Mouse (Mus musculus) erythroblast, adult 5-6 weeks (primary cell): ENCODE results near the gene Bsg. TPM values are rescaled to one million over a fixed set of nuclear protein-coding genes. Genes with fewer than 3 reads are reported as not detected.
"Not testable (repeated sequence)": the region's sequence is repeated elsewhere in the genome, so short reads cannot be mapped to it uniquely, and the experiment has no call there.

Experiments used
- ATAC-seq: replicated peaks from 2 replicates; pipeline ENCODE4 v1.8.0; 2016; ENCODE audit warnings: moderate number of reproducible peaks, mild to moderate bottlenecking, moderate TSS enrichment, inconsistent platforms; ENCODE audit not compliant: poor library complexity, low FRiP score, severe bottlenecking
- total RNA-seq, 2 experiments: library from RNA; stranded (forward) in 1 of 2; stranded (reverse) in 1 of 2; fragments of 150-400 nt in 1 of 2; fragments of 200-764, 138-1000 nt in 1 of 2; gene quantifications; 2 replicates each; pipeline versions ENCODE4 v1.2.3 to v1.2.4; 2015 to 2017; ENCODE audit warnings: low replicate concordance in 2 of 2

Bsg gene
- total RNA-seq, 2 experiments from 2014 or later: 805 to 913 TPM

- not testable (repeated sequence) for ATAC-seq
Measured at GRCm38 (mm10) chr10:79759675-79760074, 55.4 kb downstream of the Bsg start.

GRCm38 (mm10) chr10:79760603-79761143 is 56.4 kb downstream of the Bsg start:
- ATAC-seq: no peak

Other genes starting within 250 kb of the Bsg start
- not detected in 2 replicates for gene Vmn2r83, start 235.8 kb upstream of the Bsg start, total RNA-seq (2015; ENCODE audit: low replicate concordance)
- not detected in 2 replicates for gene Vmn2r83, start 235.8 kb upstream of the Bsg start, total RNA-seq (2017; ENCODE audit: low replicate concordance)
- 2.1 and 7.1 TPM in 2 replicates for gene Plpp2, start 170.7 kb upstream of the Bsg start, total RNA-seq (2015; ENCODE audit: low replicate concordance)
- 0.43 TPM in 1 of 2 replicates, not detected in the other for gene Plpp2, start 170.7 kb upstream of the Bsg start, total RNA-seq (2017; ENCODE audit: low replicate concordance)
- 1.5 TPM in 1 of 2 replicates, not detected in the other for gene Mier2, start 149.3 kb upstream of the Bsg start, total RNA-seq (2015; ENCODE audit: low replicate concordance)
- 1.9 TPM in 1 of 2 replicates, not detected in the other for gene Mier2, start 149.3 kb upstream of the Bsg start, total RNA-seq (2017; ENCODE audit: low replicate concordance)
- not detected in 2 replicates for gene Theg, start 117.2 kb upstream of the Bsg start, total RNA-seq (2015; ENCODE audit: low replicate concordance)
- gene Theg, start 117.2 kb upstream of the Bsg start, total RNA-seq (2017; ENCODE audit: low replicate concordance): not detected in 2 replicates
- not detected in 2 replicates for gene C2cd4c, start 90.5 kb upstream of the Bsg start, total RNA-seq (2015; ENCODE audit: low replicate concordance)
- not detected in 2 replicates for gene C2cd4c, start 90.5 kb upstream of the Bsg start, total RNA-seq (2017; ENCODE audit: low replicate concordance)
- not detected in 2 replicates for gene Shc2, start 66.6 kb upstream of the Bsg start, total RNA-seq (2015; ENCODE audit: low replicate concordance)
- gene Shc2, start 66.6 kb upstream of the Bsg start, total RNA-seq (2017; ENCODE audit: low replicate concordance): not detected in 2 replicates
- not detected in 2 replicates for gene Odf3l2, start 58.8 kb upstream of the Bsg start, total RNA-seq (2015; ENCODE audit: low replicate concordance)
- gene Odf3l2, start 58.8 kb upstream of the Bsg start, total RNA-seq (2017; ENCODE audit: low replicate concordance): not detected in 2 replicates
- not detected in 2 replicates for gene Madcam1, start 39.9 kb upstream of the Bsg start, total RNA-seq (2015; ENCODE audit: low replicate concordance)
- 0.84 TPM in 1 of 2 replicates, not detected in the other for gene Madcam1, start 39.9 kb upstream of the Bsg start, total RNA-seq (2017; ENCODE audit: low replicate concordance)
- gene Tpgs1, start 35.1 kb upstream of the Bsg start, total RNA-seq (2015; ENCODE audit: low replicate concordance): 2.9 and 6.3 TPM in 2 replicates
- gene Tpgs1, start 35.1 kb upstream of the Bsg start, total RNA-seq (2017; ENCODE audit: low replicate concordance): 0.56 and 0.68 TPM in 2 replicates
- gene Cdc34, start 22.3 kb upstream of the Bsg start, total RNA-seq (2015; ENCODE audit: low replicate concordance): 20.5 and 25.9 TPM in 2 replicates
- 36.7 and 46.1 TPM in 2 replicates for gene Cdc34, start 22.3 kb upstream of the Bsg start, total RNA-seq (2017; ENCODE audit: low replicate concordance)
- gene Gzmm, start 15.5 kb upstream of the Bsg start, total RNA-seq (2015; ENCODE audit: low replicate concordance): not detected in 2 replicates
- gene Gzmm, start 15.5 kb upstream of the Bsg start, total RNA-seq (2017; ENCODE audit: low replicate concordance): 1.7 TPM in 1 of 2 replicates, not detected in the other
- gene Hcn2, start 12.1 kb downstream of the Bsg start, total RNA-seq (2015; ENCODE audit: low replicate concordance): not detected in 2 replicates
- gene Hcn2, start 12.1 kb downstream of the Bsg start, total RNA-seq (2017; ENCODE audit: low replicate concordance): not detected in 2 replicates
- 3.6 and 4.8 TPM in 2 replicates for gene Polrmt, start 42.1 kb downstream of the Bsg start, total RNA-seq (2015; ENCODE audit: low replicate concordance)
- 1.1 and 5.0 TPM in 2 replicates for gene Polrmt, start 42.1 kb downstream of the Bsg start, total RNA-seq (2017; ENCODE audit: low replicate concordance)
- gene Fgf22, start 50.6 kb downstream of the Bsg start, total RNA-seq (2015; ENCODE audit: low replicate concordance): not detected in 2 replicates
- 0.26 TPM in 1 of 2 replicates, not detected in the other for gene Fgf22, start 50.6 kb downstream of the Bsg start, total RNA-seq (2017; ENCODE audit: low replicate concordance)
- 11.3 and 12.1 TPM in 2 replicates for gene Rnf126, start 62.5 kb downstream of the Bsg start, total RNA-seq (2015; ENCODE audit: low replicate concordance)
- 2.6 and 10.7 TPM in 2 replicates for gene Rnf126, start 62.5 kb downstream of the Bsg start, total RNA-seq (2017; ENCODE audit: low replicate concordance)
- 1.7 and 5.8 TPM in 2 replicates for gene Fstl3, start 72.8 kb downstream of the Bsg start, total RNA-seq (2015; ENCODE audit: low replicate concordance)
- not detected in 2 replicates for gene Fstl3, start 72.8 kb downstream of the Bsg start, total RNA-seq (2017; ENCODE audit: low replicate concordance)
- gene Prss57, start 86.5 kb downstream of the Bsg start, total RNA-seq (2015; ENCODE audit: low replicate concordance): 30.5 and 45.0 TPM in 2 replicates
- 6.8 and 14.3 TPM in 2 replicates for gene Prss57, start 86.5 kb downstream of the Bsg start, total RNA-seq (2017; ENCODE audit: low replicate concordance)
- gene Palm, start 89.1 kb downstream of the Bsg start, total RNA-seq (2015; ENCODE audit: low replicate concordance): 9.4 and 12.5 TPM in 2 replicates
- 4.5 and 10.0 TPM in 2 replicates for gene Palm, start 89.1 kb downstream of the Bsg start, total RNA-seq (2017; ENCODE audit: low replicate concordance)
- not detected in 2 replicates for gene Misp, start 116.5 kb downstream of the Bsg start, total RNA-seq (2015; ENCODE audit: low replicate concordance)
- not detected in 2 replicates for gene Misp, start 116.5 kb downstream of the Bsg start, total RNA-seq (2017; ENCODE audit: low replicate concordance)
- gene Ptbp1, start 149.9 kb downstream of the Bsg start, total RNA-seq (2015; ENCODE audit: low replicate concordance): 45.2 and 66.7 TPM in 2 replicates
- 38.2 and 53.2 TPM in 2 replicates for gene Ptbp1, start 149.9 kb downstream of the Bsg start, total RNA-seq (2017; ENCODE audit: low replicate concordance)
- gene Prtn3, start 170.0 kb downstream of the Bsg start, total RNA-seq (2015; ENCODE audit: low replicate concordance): 420 and 449 TPM in 2 replicates
- 114 and 118 TPM in 2 replicates for gene Prtn3, start 170.0 kb downstream of the Bsg start, total RNA-seq (2017; ENCODE audit: low replicate concordance)
- 2.1 and 3.1 TPM in 2 replicates for gene Plppr3, start 170.1 kb downstream of the Bsg start, total RNA-seq (2015; ENCODE audit: low replicate concordance)
- gene Plppr3, start 170.1 kb downstream of the Bsg start, total RNA-seq (2017; ENCODE audit: low replicate concordance): 4.9 and 6.8 TPM in 2 replicates
- gene Elane, start 181.8 kb downstream of the Bsg start, total RNA-seq (2015; ENCODE audit: low replicate concordance): 996 and 1,031 TPM in 2 replicates
- 253 and 405 TPM in 2 replicates for gene Elane, start 181.8 kb downstream of the Bsg start, total RNA-seq (2017; ENCODE audit: low replicate concordance)
- not detected in 2 replicates for gene Cfd, start 186.4 kb downstream of the Bsg start, total RNA-seq (2015; ENCODE audit: low replicate concordance)
- gene Cfd, start 186.4 kb downstream of the Bsg start, total RNA-seq (2017; ENCODE audit: low replicate concordance): not detected in 2 replicates
- gene Med16, start 204.4 kb downstream of the Bsg start, total RNA-seq (2015; ENCODE audit: low replicate concordance): 5.9 and 11.3 TPM in 2 replicates
- gene Med16, start 204.4 kb downstream of the Bsg start, total RNA-seq (2017; ENCODE audit: low replicate concordance): 4.7 and 9.1 TPM in 2 replicates
- not detected in 2 replicates for gene Gm26602, start 206.4 kb downstream of the Bsg start, total RNA-seq (2015; ENCODE audit: low replicate concordance)
- not detected in 2 replicates for gene Gm26602, start 206.4 kb downstream of the Bsg start, total RNA-seq (2017; ENCODE audit: low replicate concordance)
- not detected in 2 replicates for gene Kiss1r, start 212.5 kb downstream of the Bsg start, total RNA-seq (2015; ENCODE audit: low replicate concordance)
- 0.14 TPM in 1 of 2 replicates, not detected in the other for gene Kiss1r, start 212.5 kb downstream of the Bsg start, total RNA-seq (2017; ENCODE audit: low replicate concordance)
- 42.8 and 46.1 TPM in 2 replicates for gene R3hdm4, start 216.7 kb downstream of the Bsg start, total RNA-seq (2015; ENCODE audit: low replicate concordance)
- gene R3hdm4, start 216.7 kb downstream of the Bsg start, total RNA-seq (2017; ENCODE audit: low replicate concordance): 25.0 and 28.3 TPM in 2 replicates
- 6.3 and 8.8 TPM in 2 replicates for gene Arid3a, start 222.6 kb downstream of the Bsg start, total RNA-seq (2015; ENCODE audit: low replicate concordance)
- 10.5 and 14.7 TPM in 2 replicates for gene Arid3a, start 222.6 kb downstream of the Bsg start, total RNA-seq (2017; ENCODE audit: low replicate concordance)